Mouse (Mus musculus): Measurements from ENCODE around the gene Rnase2b. TPM values are rescaled to one million over a fixed set of nuclear protein-coding genes. Genes with fewer than 3 reads are reported as not detected.
"Not testable (repeated sequence)": the region's sequence is repeated elsewhere in the genome, so short reads cannot be mapped to it uniquely, and the experiment has no call there.

Rnase2b gene
- not detected in 2 replicates for polyA plus RNA-seq (2012; rRNA removed)

DNA sequence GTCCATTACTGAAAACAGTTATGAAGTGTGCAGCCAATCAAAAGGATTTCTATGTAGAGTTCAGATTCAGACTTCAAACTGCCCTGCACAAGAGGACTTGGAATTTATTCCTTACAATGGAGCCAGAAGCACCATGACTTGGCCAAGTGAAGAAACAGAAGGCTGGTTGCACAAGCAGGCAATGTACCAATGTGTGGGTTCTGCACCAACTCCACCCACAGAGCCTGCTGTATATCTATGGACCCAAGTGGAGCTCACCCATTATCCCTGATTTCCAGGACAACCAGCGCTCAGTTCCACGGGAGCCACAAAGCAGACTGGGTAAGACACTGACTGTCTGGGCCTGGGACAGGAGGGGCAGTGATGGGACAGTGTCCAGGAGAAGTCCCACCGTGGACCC lies at the start of gene Rnase2b:
Rnase2b (plus strand) TSS at position 285 of the 400 bp plus-strand sequence.
- not testable (repeated sequence) for DNase-seq (ENCODE audit: low spot score)

DNA sequence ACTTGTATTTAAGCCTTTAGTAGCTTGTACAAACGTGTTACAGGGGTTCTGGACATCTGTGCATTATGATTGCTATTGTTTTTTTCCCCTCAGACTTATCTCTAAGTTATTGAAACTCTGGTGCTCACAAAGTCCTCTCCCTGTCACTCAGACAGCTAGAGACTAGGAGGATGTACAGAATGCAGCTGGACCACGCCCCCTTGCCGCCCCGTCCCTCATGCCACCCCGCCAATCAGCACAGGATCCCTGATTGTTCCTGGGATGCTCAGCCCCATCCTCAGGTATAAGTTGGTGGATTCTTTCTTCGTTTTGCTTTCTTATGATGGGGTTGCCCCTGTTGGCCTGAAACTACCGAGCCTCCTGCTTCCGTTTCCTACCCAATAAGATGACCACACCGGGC lies 48.6 kb upstream of the Rnase2b start:
- no peak for DNase-seq (ENCODE audit: low spot score)

DNA sequence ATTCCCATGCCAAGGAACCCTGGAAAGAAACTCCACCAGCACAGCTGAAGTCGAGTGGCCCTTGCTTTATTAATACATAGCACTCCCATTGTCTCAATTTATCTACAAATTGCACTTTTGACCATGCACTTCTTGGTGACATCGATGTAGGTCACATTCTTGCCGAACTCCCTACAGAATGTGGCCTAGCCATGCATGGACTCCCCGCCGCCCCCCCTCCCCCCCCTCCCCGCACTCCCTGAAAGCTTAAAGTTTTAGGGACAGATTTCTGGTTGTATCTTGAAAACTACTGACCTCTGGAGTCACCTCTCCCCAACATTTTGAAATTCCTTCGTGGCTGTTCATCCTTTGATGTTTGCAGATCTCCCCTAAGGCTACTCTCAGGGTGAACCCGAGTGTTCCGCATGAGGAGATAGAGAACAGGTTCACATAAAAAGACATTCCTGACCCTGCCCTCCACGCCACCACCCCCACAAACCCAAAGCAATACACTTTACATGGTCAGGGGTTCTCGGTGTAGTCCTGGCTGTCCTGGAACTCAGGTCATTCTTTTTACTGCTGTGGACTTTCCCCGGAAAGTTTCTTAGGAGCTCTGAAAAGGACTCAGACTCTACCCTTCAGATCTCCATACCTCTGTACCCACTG lies 48.0 kb upstream of the Rnase2b start, which contains the start of gene Eddm3b:
Eddm3b (plus strand) TSS at position 511 of the 645 bp plus-strand sequence.
- no peak for DNase-seq (ENCODE audit: low spot score)

DNA sequence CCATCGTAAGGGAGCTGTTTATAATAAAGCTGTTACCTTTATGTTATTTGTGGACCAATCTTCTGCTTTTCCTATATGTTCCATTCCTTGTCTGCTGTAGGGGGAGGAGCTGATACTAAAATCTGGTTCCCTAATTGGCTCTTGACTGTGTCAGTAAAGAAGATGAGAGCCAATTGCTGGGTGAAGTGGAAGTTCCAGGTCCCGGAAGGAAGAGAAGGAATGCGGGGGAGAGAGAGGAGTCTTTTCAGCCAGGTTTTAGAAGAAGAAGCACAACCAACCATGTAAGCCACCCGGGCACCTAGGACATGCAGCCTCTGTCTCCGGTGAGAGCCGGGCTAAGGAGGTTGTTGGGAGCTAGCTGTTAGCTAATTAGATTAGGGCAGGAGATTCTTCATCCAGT lies 36.4 kb upstream of the Rnase2b start:
- DNase-seq (ENCODE audit: low spot score) = no peak

DNA sequence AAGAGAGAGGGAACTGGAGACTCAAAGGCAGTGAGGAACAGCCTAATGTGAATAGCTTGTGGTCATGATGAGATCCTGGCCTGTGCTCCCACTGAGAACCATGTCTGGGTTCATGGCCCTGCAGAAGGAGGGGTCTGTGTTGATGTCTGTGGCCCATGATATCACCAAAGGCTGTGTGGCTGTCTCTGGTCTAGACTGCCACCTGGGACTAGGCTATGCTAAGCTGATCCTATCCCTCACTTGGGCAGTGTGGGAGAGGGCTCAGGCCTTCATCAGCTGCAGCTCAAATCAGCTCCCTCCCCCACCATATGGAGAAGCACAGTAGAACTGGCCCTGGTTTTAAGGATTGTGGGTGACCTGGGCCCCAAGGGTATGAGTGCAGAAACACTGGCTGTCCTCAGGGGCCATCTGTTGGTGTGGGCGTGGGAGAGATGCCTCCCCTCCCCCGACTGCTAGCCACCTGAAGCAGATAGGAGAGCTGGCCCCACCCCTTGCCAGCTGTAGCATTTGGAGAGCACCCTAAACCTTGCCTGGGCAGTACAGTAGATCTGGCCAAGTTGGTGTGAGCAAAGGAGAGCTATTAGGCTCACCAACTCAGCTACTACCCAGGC lies 34.3 kb upstream of the Rnase2b start:
- DNase-seq (ENCODE audit: low spot score) = no peak

DNA sequence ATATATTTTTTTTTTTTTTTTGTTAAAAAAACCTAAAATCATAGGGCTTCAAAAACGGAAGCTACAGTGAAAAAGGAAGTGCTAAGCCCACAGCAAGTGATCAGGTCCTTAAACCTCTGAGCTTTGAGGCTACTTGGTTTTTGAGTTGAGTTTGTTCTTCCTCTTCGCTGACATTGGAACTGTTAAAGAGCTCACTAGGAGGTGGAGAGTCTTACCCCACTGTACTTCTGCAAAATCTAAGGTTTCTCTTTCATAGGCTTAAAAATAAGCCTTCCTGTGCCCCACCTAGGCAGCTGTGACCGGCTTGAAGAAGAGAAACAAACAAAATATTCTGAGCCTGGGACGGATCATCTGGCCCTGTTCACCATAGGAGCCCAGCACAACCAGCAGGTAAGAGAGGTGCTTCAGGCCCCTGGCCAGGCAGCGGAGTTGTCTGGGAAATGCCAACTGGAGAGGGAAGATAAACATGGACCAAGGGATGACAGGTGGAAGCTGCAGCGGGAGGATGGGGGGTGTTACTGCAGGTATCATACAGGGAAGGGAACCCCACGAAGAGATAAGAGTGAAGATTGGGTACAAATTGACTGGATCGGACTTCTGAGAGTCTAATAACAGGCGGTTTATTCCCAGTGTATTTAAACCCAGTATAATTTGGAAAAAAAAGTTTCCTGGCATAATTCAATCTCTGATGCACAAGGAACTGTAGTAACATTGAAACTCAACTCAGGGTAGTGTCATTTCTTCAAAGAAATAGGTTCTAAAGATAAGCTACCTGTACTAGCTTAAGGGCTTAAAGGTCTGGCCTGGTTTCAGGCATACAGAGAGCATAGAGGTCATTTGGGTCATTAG lies 33.1 kb upstream of the Rnase2b start:
- no peak for DNase-seq (ENCODE audit: low spot score)

DNA sequence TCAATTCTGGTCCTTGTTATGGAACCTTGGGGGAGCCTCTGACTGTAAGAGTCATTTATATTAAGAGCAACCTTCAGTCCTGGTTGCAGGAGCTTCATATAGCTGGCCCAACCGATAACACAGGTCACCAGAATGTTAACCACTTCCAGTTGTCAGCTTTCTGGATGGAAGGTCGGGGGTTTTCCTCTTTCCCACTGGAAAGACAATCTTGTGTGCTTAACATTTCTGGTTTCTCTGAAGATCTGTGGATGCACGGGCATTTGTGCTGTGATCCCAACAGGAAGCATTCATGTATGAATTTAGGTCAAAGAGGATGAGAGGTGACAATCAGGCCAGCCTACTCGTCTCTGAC lies 32.5 kb upstream of the Rnase2b start:
- no peak for DNase-seq (ENCODE audit: low spot score)

DNA sequence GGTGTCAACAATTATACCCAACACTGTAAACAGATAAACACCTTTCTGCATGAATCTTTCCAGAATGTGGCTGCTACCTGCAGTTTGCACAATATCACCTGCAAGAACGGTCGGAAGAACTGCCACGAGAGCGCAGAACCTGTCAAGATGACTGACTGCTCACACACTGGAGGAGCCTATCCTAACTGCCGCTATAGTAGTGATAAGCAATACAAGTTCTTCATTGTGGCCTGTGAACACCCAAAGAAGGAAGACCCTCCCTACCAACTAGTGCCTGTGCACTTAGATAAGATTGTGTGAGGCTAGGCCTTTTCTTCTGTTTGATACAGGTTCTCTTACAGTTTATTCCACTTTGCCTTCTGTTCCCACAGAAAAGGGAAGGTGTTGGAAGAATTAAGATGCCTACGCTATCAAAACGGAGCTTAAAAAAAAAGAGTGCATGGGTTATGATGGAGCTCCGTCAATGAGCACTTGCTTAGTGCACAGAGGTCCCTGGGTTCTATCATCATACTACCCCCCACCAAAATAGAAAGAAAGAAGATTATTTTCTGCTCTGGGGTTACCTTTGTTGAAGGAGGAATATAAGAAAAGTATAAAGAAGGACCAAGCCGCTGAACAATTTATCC lies 31.6 kb upstream of the Rnase2b start:
- DNase-seq (ENCODE audit: low spot score) = no peak

DNA sequence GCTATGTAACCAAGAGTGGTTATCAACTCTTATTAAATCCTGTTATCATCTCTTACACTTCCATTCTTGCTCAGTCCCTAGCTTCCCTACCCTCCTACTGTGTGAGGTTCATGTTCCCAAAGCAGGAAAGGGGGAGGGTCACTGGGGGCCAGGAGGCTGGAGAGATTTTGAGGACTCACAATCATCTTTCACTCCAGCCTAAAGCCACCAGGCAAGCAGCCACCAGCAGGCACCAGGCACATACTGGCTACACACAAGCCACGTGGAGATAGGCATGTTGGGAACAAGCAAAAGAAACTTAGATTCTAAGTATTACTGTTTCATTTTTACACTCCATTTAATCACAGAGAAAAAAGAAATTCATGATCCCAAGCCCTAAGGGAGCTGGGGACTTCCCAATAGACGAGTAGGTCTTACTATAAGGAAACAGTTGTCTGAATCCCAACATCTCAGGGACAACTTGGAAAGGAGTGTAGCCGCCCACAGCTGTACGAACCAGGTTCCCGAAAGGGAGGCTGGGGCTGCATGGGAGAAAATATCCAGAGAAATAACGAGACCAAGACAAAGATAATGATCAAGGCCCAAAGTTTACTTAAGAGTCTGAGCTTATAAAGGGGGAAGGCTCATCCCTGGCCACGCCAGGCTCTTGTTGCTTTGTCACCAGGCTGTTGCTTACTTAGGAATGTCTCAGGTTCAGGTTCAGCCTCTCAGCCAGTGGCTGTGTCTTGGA lies 30.8 kb upstream of the Rnase2b start:
- no peak for DNase-seq (ENCODE audit: low spot score)

DNA sequence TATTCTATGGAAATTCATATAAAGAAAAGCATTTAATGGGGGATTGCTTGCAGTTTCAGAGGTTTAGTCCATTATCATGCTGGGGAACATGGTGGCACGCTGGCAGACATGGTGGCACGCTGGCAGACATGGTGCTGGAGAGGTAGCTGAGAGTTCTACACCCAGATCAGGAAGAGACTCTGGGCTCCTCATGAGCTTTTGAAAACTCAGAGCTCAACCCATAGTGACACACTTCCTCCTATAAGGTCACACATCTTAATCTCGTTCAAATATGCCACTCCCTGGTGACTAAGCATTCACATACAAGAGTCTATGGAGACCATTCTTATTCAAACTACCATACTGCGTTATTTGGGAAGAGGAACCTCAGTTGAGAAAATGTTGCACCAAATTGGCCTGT lies 29.7 kb upstream of the Rnase2b start:
- DNase-seq (ENCODE audit: low spot score) = no peak

DNA sequence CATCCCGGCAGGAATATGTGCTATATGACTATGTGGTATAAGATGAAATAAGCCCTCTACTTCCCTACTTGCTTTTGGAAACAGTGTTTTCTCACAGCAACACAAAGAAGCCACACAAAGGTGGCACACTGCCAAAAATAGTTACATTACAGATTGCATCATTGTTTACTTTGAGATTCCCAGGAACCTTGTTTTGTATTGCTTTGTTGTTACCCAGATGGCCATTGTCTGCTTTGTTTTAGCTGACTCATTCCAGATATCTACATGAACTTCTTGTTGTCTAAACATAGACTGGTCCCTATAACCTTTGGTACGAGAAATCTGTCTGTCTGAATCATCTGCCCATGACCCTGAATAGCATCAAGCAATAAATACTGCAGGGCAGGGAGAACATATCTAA lies 21.7 kb upstream of the Rnase2b start:
- no peak for DNase-seq (ENCODE audit: low spot score)

DNA sequence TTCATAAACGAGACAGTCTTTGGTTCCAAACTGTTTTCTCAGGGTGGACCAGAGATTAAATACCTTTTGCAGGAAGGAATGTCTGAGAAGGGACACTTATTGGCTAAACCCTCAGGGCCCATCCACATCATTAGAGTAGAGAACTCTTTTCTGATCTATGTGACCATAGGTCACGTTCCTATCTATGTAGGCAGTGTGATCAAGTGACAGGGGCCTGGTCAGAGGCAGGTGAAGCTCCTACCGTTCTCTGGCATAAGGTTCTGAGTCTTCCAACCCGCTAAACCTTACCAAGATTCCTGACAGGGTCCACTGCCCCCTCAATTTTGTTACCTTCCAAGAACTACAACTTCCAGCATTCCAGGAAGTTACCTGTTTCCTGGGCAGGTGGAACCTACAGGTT lies 19.9 kb upstream of the Rnase2b start:
- DNase-seq (ENCODE audit: low spot score) = no peak

DNA sequence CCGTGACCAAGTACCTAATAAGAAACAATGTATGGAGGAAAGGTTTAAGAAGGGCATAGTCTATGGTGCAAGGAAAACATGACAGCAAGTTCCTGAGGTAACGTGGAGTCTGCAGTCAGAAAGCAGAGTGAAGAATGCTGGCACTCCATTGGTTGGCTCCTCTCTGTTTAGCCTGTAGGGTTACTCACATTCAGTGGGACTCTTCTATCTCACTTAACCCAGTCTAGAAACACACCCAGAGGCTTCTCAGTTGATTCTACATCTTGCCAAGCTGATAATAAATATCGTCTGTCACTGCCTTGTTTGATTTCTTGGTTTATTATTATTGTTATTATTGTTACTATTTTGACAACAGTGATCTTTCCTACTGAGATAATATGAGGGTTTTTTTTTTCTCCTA lies 19.5 kb upstream of the Rnase2b start:
- no peak for DNase-seq (ENCODE audit: low spot score)

DNA sequence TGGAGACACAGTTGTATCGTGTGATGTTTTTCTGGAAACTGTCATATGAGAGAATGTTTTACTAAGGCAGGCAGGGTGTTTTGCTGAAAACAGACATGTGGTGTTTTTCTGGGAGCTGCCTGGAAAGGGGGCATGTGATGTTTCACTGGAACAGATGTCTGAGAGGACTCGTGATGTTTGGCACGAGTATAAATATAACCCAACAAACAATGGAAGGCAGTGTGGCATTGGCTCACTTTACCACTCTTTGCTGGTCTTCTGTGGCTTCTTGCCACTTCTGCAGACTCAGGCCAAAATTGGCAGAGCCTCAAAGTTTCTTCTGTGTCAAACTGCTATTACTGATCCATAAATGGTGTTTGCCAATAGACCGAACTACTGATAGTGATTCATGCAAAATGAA lies 18.8 kb upstream of the Rnase2b start:
- DNase-seq (ENCODE audit: low spot score) = no peak

DNA sequence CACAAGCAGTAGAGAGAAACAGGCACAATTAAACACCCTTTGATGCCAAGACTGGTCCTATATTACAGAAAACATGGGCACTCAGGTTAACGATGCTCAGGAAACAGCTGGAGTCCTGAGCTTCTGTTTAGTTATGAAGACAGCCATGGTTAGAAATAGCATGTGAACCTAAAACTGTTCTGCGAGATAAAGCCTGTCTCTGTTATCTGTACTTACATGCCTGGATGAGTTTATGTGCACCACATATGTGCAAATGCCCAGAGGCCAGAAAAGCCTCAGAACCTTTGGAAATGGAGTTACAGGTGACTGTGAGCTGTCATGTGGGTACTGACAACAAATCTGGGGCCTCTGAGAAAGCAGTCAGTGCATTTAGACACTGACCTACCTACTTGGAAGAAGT lies 18.1 kb upstream of the Rnase2b start:
- DNase-seq (ENCODE audit: low spot score) = no peak

DNA sequence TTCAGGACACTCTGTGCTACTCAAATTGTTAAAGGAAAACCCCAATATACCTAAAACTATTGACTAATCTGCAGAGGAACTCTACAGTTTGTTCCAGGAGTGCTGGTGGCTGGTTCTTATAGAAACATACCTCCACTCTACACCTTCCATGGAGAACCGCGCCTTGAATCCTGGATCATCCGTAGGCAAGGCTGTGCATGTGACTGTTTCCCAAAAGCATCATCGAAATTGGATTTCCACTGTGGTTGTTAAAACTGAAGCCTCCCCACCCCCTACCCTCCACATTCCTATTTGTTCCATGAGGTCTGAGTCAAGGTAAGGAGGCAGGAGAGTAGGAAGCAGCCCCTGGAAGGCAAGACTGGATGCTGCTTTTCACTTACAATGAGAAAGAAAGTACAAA lies 17.6 kb upstream of the Rnase2b start:
- no peak for DNase-seq (ENCODE audit: low spot score)

DNA sequence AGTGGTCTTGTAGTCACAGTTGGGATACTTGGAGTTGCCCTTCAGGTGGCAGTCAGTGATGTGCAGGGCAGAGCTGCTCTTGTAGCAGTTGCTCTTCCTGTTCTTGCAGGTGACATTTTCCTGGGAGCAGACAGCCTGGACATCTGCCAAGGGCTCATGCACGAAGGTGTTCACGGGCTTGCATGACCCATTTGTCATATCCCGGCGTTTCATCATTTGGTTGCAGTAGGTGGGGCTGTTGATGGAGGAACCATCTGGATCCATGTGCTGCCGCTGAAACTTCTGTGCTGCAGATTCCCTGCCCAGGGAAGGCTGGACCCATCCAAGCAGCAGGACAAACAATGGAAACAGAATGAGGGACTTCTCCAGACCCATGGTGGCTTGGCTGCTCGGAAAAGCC lies 16.5 kb upstream of the Rnase2b start:
- no peak for DNase-seq (ENCODE audit: low spot score)

DNA sequence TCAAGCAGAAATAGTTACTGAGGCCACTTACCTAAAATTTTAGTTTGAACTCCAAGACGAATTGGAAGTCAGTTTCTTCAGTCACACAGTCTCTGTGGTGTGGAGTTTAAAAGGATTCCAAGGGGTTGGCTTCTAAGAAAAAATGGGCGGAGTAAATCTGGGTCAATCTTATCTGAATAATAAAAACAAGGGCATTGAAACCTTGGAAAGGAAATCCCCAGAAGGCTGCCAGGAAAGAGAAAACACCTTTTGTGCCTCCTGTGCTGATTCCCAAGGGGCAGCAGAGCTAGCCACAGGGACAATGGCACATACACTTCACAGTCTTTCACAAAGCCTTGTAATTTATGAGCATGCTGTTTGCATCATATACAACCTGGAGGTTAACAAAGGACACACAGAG lies 15.4 kb upstream of the Rnase2b start, which contains the start of gene Rnase1:
Rnase1 (minus strand) TSS at position 101 of the 400 bp plus-strand sequence.
- no peak for DNase-seq (ENCODE audit: low spot score)

DNA sequence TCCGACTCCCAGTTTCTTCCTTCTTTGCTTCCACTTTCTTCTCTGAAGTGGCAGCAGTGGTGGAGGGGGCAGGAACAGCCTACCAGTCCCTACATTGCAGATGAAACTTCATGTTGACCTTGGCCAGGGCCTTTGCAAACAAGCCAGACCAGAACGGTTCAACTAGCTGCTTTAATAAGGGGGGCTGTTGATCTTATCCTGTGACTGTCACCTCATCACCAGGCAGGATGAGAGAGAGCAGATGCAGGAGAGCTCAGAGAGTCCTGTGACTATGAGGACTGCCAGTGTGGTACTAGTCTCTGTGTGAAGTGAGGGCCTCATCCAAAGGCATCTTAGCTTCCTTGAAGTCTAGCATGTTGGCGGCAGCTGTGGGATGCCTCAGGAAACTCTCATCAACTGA lies 14.1 kb upstream of the Rnase2b start:
- no peak for DNase-seq (ENCODE audit: low spot score)

DNA sequence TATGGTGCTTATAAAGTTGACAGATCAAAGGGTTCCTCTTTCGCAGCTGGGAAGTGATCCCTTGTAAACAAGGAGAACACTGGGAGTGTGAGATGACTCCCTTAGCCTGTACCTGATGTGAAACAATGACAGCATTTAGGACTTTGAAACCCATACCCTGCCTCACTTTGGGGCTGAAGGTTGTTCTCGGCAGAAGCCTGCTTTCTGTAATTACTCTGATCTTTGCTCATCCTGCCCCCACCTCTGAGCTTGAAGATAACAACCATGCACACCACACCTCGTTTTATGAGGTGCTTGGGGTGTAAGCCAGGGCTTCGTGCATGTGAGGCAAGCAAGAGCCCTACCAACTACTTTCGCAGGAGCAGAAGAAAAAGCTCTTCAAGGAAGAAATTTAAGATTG lies 12.9 kb upstream of the Rnase2b start:
- DNase-seq (ENCODE audit: low spot score) = no peak

DNA sequence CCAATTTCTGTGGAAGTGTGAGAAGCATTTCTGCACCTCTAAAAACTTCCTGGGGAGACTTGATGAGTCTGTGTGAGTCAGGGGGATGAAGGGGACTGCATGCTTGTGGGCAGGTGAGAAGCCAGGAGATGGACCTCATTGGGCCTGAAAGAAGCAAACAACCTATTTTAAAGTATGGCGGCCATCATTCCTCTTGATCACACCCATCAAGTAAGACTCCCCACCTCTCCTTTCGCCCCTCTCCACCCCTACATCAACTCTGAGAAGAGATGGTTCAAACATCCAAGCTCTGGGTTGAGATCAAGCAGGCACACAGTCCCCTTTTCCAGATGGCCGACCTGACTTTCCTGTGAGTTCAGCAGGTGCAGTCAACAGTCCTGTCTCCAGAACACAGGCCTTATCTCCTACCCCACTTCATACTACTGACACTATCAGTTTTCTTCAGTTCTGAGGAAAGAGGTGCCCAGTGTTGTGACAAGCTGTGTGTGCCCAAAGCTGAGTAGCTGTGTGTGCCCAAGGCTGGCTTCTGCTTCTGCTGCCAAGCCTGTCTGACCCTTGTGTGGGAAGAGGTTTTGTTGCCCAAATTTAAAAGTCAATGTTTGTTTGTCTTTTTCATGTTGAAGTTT lies 11.7 kb upstream of the Rnase2b start:
- DNase-seq (ENCODE audit: low spot score) = no peak

Data from urinary bladder, adult 2 months (tissue).